Mouse (Mus musculus) mouse trophoblast stem cell (cell line): ENCODE results near the gene Nceh1.

Source experiments
- in situ Hi-C, 2 experiments: fragments of 300-500 bp; cut with MseI, MboI; formaldehyde crosslinking; loops; 2 replicates in 1 of 2; 3 replicates in 1 of 2; pipeline ENCODE4 v1.15.1; 2025

Gene Nceh1

GRCm38 (mm10) chr3:27190865-27191264 lies 8.1 kb downstream of the Nceh1 start:
- in situ Hi-C loops: no loop called here

GRCm38 (mm10) chr3:27191856-27192255 lies 9.1 kb downstream of the Nceh1 start:
- in situ Hi-C loops: no loop called here

DNA sequence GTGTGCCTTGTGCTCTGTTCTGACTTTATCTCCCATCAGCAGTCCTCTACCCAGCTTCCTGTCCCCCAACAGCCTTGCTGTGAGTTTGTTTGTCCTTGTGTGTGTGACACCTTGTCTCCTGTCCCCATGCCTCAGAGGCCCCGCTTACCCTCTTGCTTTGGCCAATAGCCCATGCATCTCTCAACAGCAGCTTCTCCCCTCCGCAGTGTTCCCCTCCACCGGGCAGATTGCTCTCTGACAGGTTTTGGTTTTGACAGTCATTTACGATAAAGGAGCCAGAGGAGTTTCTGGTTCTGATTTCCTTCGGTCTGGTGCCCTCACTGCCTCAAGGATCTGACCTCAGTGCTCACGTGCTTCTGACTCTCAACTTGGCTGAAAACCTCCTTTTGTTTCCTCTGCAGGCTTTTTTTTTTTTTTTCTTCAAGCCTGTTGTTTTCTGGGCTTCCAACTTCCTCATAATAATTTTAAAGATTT lies 11.1 kb downstream of the Nceh1 start:
- in situ Hi-C loops: no loop called here

- in situ Hi-C loops: no loop called here
Observed at GRCm38 (mm10) chr3:27195153-27195552, 12.4 kb downstream of the Nceh1 start.

GRCm38 (mm10) chr3:27195573-27196227 lies 12.9 kb downstream of the Nceh1 start:
- in situ Hi-C loops: no loop called here

DNA sequence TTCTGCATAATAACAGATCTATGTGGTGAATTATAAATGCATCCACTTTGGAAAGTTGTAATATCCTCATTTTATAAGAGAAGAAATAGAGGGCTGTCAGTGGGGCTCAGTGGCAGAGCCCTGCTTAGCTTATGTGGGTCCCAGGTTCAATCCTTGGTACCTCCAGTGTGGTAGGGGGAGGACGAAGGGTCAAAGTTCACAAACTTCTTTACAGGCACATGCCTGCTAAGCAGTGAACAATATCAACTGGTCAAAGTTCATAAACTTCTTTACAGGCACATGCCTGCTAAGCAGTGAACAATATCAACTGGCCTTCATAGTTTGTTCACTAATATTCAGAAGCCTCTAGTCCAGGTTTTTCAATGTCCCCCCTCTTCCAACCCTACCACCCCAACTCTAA lies 13.8 kb downstream of the Nceh1 start:
- in situ Hi-C loops: no loop called here

DNA sequence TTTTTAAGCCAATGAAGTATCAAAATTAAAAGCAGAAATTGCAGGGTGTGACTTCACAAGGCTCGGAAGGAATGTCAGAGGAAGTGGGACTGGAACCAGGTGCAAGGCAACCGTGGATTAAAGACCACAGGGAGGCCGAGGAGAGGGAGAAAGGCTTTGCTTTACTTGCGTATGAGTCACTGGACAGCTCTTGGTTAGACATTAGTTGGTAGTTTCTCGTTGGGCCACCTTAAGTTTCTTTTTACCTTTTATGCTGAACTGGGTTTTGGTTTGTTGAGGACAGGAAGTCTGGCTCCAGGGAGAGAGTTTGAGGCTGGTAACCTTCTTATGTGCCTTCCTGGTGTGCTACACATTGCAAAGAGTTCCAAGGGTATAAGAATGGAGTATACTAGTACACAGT lies 15.1 kb downstream of the Nceh1 start:
- in situ Hi-C loops: no loop called here

GRCm38 (mm10) chr3:27199120-27199519 lies 16.4 kb downstream of the Nceh1 start:
- in situ Hi-C loops: no loop called here

- in situ Hi-C loops: no loop called here
Observed at GRCm38 (mm10) chr3:27201728-27202411, 19.1 kb downstream of the Nceh1 start.

GRCm38 (mm10) chr3:27205068-27205467 lies 22.3 kb downstream of the Nceh1 start:
- in situ Hi-C loops: no loop called here

DNA sequence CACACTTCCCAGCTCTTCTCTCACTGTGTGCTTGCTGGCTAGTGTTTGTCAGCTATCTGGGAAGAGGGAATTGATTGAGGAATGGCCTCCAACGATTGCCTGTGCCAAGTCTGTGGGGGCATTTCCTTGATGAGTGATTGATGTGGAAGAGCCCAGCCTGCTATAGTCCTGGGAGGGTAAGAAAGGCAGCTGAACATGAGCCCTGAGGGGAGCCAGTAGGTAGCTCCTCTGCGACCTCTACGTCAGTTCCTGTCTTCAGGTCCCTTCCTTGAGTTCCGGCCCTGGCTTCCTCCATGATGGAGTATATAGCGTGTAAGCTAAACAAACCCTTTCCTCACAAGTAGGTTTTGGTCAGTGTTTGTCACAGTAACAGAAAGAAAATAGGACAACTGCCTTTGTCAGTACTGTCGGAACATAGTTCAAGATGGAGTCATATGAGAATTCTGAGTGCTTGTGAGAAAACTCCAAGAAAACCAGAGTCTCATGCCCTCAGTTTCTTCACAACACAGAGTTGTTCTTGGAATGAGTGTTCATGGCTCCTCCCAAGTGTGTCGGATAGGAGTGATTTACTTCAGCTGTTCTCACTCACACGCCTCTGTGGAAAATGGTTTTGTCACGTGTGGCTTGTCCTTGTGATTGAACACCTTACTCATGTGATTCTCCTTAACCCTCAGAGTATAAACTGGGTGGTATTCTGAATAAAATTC lies 22.9 kb downstream of the Nceh1 start:
- in situ Hi-C loops: no loop called here

DNA sequence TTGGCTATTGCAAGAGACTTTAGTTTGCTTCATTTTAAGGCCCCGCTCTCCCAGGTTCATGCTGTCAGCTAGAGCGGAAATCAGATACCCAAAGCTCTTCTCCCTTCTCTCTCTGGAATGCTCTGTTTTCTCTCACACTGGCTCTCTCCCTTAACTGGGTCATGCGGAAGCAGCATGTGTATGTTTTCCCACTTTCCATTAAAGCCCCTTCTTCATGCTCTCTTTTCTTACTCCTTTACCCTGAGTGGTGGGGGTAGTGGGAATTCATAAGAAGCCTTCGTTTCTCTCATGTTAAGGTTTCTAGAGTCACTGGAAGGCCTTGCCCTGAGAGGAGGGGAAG lies 23.4 kb downstream of the Nceh1 start:
- in situ Hi-C loops: no loop called here

DNA sequence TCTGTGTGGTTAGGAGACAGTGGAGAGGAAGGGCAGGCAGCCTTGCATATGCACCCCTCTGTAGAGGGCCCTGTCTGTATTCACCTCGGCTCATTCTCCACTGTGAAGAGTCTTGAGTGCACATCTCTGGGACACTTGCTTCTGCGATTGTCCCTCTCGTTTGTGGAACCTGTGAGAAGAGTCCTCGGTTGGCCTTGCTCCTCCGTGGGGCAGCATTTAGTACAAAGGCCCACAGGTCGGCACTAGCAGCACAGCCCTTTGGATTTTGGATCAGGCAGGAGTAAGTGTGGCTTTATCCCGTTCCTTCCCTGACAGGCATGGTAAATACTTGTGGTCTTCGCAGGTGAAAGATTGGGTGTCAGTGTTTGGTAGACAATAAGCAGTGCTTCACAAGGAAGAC lies 23.8 kb downstream of the Nceh1 start:
- in situ Hi-C loops: no loop called here

DNA sequence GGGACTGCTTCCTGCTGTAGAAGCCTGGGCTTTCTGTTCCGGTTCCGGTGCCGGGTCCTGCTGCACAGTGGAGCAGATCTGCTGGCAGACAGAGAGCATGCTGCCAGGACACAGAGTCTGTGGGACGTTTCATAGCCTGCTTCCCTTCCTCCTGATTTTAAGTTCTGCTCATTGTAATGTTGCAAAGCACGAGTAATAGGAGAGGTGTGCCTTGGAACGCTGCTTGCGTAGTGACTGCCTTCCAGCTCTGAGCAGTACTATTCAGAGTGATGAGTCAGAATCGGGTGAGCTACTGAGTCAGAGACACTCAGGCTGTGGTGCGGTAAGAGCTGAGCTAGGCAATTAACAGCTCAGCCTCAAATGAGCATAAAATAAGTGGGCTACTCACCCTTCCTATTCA lies 26.9 kb downstream of the Nceh1 start:
- in situ Hi-C loops: no loop called here

DNA sequence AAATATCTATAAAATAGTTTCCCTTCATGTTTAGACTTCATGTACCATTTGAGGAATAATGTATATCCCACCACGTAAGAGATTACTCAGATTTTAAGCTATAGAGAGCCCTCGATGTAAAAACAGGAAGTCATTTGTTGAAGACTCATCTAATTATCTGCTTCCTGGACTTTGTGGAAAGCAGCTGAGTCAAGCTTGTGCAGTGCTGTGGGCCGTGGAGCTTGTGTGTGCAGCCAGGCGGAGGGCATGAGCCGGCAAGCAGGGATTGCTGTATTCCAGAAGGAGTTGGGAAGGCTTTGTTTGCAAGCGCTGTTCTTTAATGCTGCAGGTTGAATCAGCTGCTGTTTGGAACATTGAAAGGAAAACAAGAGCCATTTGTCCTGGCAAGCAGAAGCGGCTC lies 27.5 kb downstream of the Nceh1 start:
- in situ Hi-C loops: no loop called here

DNA sequence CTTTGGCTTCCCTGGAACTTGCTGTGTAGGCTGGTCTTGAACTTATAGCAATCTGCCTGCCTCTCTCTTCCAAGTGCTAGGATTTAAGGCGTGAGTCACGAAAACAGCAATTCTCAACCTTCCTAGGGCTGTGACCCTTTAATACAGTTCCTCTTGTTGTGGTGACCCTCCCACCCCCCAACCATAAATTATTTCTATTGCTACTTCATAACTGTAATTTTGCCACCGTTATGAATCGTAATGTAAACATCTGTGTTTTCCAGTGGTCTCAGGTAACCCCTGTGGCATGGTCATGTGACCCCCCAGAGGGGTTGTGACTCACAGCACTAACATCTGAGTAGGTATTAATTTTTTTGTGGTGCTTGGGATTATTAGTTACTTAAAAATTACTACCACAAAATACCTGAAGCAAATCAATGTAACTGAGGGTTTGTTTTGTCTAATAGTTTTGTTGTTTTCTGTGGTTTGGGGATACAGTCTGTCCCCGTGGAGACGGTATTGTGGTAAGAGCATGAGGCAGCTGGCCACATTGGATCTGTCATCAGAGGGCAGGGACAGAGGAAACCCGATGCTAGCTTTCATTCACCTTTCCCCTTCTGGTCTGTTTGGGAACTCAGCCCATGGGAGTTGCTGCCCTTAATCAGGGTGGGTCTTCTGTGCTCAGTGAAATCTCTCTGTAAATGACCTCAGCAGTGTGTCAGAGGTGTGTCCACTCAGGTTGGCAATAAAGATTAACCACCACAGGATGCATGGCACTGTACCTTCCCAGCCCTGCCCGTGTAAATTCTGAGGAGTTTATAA lies 31.5 kb downstream of the Nceh1 start:
- in situ Hi-C loops: no loop called here

GRCm38 (mm10) chr3:27217331-27217730 lies 34.6 kb downstream of the Nceh1 start:
- in situ Hi-C loops: no loop called here

DNA sequence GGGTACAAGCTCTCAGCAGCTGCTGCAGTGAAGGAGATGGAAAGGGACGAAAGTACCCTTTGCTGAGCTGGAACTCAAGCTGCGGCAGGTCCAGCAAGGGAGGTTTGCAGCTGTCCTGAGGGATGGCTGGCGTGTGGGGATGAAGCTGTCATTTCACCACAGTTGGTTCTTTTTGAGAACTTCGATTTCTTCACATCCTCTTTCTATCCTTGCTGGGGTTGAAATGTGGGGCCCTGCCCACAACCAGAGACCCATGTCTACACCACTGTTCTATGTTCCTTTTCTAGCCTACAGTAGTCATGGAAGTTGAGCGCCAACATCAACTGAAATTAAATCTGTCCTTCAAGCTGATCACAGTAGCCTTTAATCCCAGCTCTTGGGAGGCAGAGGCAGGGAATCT lies 35.8 kb downstream of the Nceh1 start:
- in situ Hi-C loops: no loop called here

DNA sequence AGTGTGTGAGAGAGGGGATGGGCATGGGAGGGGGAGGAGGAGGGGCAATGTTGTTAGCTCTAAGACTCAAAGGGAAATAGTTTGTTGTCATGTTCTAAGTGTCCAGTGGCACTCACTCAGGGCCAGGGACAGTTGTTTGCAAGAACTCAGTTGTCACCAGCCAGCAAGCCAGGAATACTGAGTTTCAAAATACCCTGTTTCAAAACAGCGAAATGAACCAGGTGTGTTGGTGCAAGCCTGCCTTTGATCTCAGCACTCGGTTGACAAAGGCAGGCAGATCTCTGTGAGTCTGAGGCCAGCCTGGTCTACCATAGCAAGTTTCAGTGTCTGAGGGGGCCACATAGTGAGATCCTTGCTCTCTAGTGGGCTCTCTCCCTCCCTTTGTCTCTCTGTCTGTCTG lies 39.3 kb downstream of the Nceh1 start:
- in situ Hi-C loops: no loop called here

DNA sequence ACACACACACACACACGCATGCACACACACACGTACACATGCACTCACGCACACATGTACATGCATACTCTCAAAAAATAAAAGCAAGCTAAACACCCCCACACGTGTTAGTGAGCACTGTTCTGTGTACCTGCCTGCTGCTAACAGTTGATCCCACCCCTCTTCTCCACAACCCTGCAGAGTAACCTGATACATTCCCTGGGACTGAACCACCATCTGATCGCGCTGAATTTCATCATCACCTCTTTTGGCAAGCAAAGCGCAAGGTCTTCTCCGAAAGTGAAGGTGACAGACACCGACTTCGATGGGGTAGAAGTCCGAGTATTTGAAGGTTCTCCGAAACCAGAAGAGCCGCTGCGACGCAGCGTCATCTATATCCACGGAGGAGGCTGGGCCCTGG lies 39.7 kb downstream of the Nceh1 start:
- in situ Hi-C loops: no loop called here

- in situ Hi-C loops: no loop called here
Observed at GRCm38 (mm10) chr3:27227629-27228453, 45.1 kb downstream of the Nceh1 start.
